Mouse (Mus musculus) neural tube, embryonic 14.5 days (tissue): ENCODE results near the gene Ppp1ca. TPM values are rescaled to one million over a fixed set of nuclear protein-coding genes. Genes with fewer than 3 reads are reported as not detected.

Experiments
- ATAC-seq: fragments of 200-750 bp; cut with Nextera tagmentation; 2 replicates; pipeline ENCODE4 v1.8.0; 2017; ENCODE audit warnings: low read depth, mild to moderate bottlenecking, moderate TSS enrichment, moderate library complexity
- H3K27ac ChIP-seq: fragments of 300-500 bp; sonication (generic); 2 replicates; pipeline ENCODE4 v1.5.1; 2014; ENCODE audit warnings: low read depth, mild to moderate bottlenecking, control low read depth, low read length, moderate library complexity, mixed read lengths
- H3K27me3 ChIP-seq: fragments of 300-500 bp; sonication (generic); 2 replicates; pipeline ENCODE4 v1.6.1; 2014; ENCODE audit warnings: low read length; ENCODE audit not compliant: control insufficient read depth, insufficient read depth
- H3K36me3 ChIP-seq: fragments of 300-500 bp; sonication (generic); 2 replicates; pipeline ENCODE4 v1.6.1; 2014; ENCODE audit warnings: low read length, mixed read lengths; ENCODE audit not compliant: control insufficient read depth, insufficient read depth
- H3K4me1 ChIP-seq: fragments of 300-500 bp; sonication (generic); 2 replicates; pipeline ENCODE4 v1.6.1; 2014; ENCODE audit warnings: low read length; ENCODE audit not compliant: control insufficient read depth, insufficient read depth
- H3K4me2 ChIP-seq: fragments of 300-500 bp; sonication (generic); 2 replicates; pipeline ENCODE4 v1.6.1; 2014; ENCODE audit warnings: mild to moderate bottlenecking, low read depth, low read length, control low read depth
- H3K4me3 ChIP-seq: fragments of 300-500 bp; sonication (generic); 2 replicates; pipeline ENCODE4 v1.5.1; 2014; ENCODE audit warnings: low read depth, low read length, control low read depth, mixed read lengths
- H3K9ac ChIP-seq: fragments of 300-500 bp; sonication (generic); replicated peaks from 2 replicates; pipeline ENCODE4 v1.6.1; 2014; ENCODE audit warnings: low read depth, mild to moderate bottlenecking, control low read depth, low read length, mixed read lengths
- H3K9me3 ChIP-seq: fragments of 300-500 bp; sonication (generic); 2 replicates; pipeline ENCODE4 v1.6.1; 2016; ENCODE audit warnings: low read length; ENCODE audit not compliant: control insufficient read depth
- WGBS: fragments of 180-500 bp; shearing (Covaris S2); extraction: QIAGEN DNeasy Blood & Tissue Kit; methylation state at CpG from one replicate; pipeline ENCODE4 v1.1.7; 2014; 5-methylcytosine and 5-hydroxymethylcytosine counted together
- polyA plus RNA-seq: library from polyadenylated mRNA; unstranded; fragments of >200 nt; fragmentation: Nextera tagmentation; extraction: Ambion mirVana; gene quantifications from 2 replicates; pipeline ENCODE4 v1.2.1, GENCODE M21; 2014

The Ppp1ca gene
- polyA plus RNA-seq, 1 experiment from 2014 or later: 574 TPM

- Histone ChIP-seq H3K4me3 (no peak overlapping the region), H3K27ac (no peak overlapping the region), H3K9ac (no peak overlapping the region), H3K9me3 (no peaks in the 10 kb centered on the region), H3K4me1 (peaks cover 10% of the 10 kb centered on the region; the same call in 1 of the 2 replicates), H3K4me2 (no peak overlapping the region), H3K27me3 (no peaks in the 10 kb centered on the region), H3K36me3 (no peaks in the 10 kb centered on the region)
- WGBS: 56% methylated on average over 11 of the region's 11 CpGs
- ATAC-seq: no peak
Measured at GRCm38 (mm10) chr19:4172925-4173324, 18.9 kb upstream of the Ppp1ca start.

GRCm38 (mm10) chr19:4175368-4175947 is 16.4 kb upstream of the Ppp1ca start, which contains the start of gene Carns1:
Carns1 (minus strand) TSS chr19:4175479.
- Histone ChIP-seq H3K27me3 (no peaks in the 10 kb centered on the region), H3K4me1 (0 out of 2 replicates have a peak, but pooled peaks cover 4% of the 10 kb centered on the region), H3K9me3 (no peaks in the 10 kb centered on the region), H3K4me3 (no peak within 1 kb of the TSS), H3K4me2 (peak within 1 kb of the TSS; percentile 27), H3K9ac (peak within 1 kb of the TSS; percentile 16), H3K36me3 (no peaks in the 10 kb centered on the region), H3K27ac (no peak within 1 kb of the TSS)
- ATAC-seq: peak; percentile 35; the same call in 1 of the 2 replicates
- 2% methylated on average over 11 of the region's 11 CpGs for WGBS

GRCm38 (mm10) chr19:4180411-4180810 is 11.5 kb upstream of the Ppp1ca start:
- Histone ChIP-seq H3K9me3 (no peaks in the 10 kb centered on the region), H3K27ac (no peak overlapping the region), H3K4me1 (0 out of 2 replicates have a peak, but pooled peaks cover 4% of the 10 kb centered on the region), H3K36me3 (no peaks in the 10 kb centered on the region), H3K9ac (no peak overlapping the region), H3K27me3 (no peaks in the 10 kb centered on the region), H3K4me3 (no peak overlapping the region), H3K4me2 (no peak overlapping the region)
- no peak for ATAC-seq
- WGBS: 90% methylated on average over 7 of the region's 7 CpGs

GRCm38 (mm10) chr19:4181892-4182291 is 10.0 kb upstream of the Ppp1ca start:
- Histone ChIP-seq H3K36me3 (no peaks in the 10 kb centered on the region), H3K9ac (no peak overlapping the region), H3K27me3 (no peaks in the 10 kb centered on the region), H3K4me3 (no peak overlapping the region), H3K4me1 (no peaks in the 10 kb centered on the region), H3K27ac (no peak overlapping the region), H3K4me2 (no peak overlapping the region), H3K9me3 (no peaks in the 10 kb centered on the region)
- WGBS: 40% methylated on average over 3 of the region's 3 CpGs
- ATAC-seq: no peak

- no peak for ATAC-seq
- no peak overlapping the region for H3K27ac ChIP-seq
- WGBS: 65% methylated on average over 2 of the region's 2 CpGs
Measured at GRCm38 (mm10) chr19:4183689-4184088, 8.2 kb upstream of the Ppp1ca start.

GRCm38 (mm10) chr19:4184976-4185975 is 6.6 kb upstream of the Ppp1ca start:
- ATAC-seq: no peak
- H3K27ac ChIP-seq: no peak overlapping the region
- H3K4me1 ChIP-seq: no peaks in the 10 kb centered on the region
- H3K9me3 ChIP-seq: no peaks in the 10 kb centered on the region
- no peaks in the 10 kb centered on the region for H3K27me3 ChIP-seq
- H3K9ac ChIP-seq: no peak overlapping the region
- H3K4me2 ChIP-seq: no peak overlapping the region
- no peaks in the 10 kb centered on the region for H3K36me3 ChIP-seq
- WGBS: 56% methylated on average over 15 of the region's 15 CpGs
- no peak overlapping the region for H3K4me3 ChIP-seq

More at GRCm38 (mm10) chr19:4183689-4184088, 8.2 kb upstream of the Ppp1ca start:
- no peak overlapping the region for H3K9ac ChIP-seq
- H3K27me3 ChIP-seq: no peaks in the 10 kb centered on the region
- H3K36me3 ChIP-seq: no peaks in the 10 kb centered on the region
- H3K9me3 ChIP-seq: no peaks in the 10 kb centered on the region
- H3K4me1 ChIP-seq: no peaks in the 10 kb centered on the region
- no peak overlapping the region for H3K4me2 ChIP-seq
- H3K4me3 ChIP-seq: no peak overlapping the region

- no peaks in the 10 kb centered on the region for H3K27me3 ChIP-seq
- no peaks in the 10 kb centered on the region for H3K36me3 ChIP-seq
- no peak overlapping the region for H3K9ac ChIP-seq
Measured at GRCm38 (mm10) chr19:4187303-4187702, 4.6 kb upstream of the Ppp1ca start.

GRCm38 (mm10) chr19:4189051-4189620 is 2.7 kb upstream of the Ppp1ca start:
- Histone ChIP-seq H3K9ac (no peak overlapping the region), H3K36me3 (peaks cover 7% of the 10 kb centered on the region), H3K9me3 (no peaks in the 10 kb centered on the region), H3K27ac (no peak overlapping the region), H3K4me2 (no peak overlapping the region), H3K4me3 (no peak overlapping the region), H3K4me1 (peaks cover 10% of the 10 kb centered on the region), H3K27me3 (no peaks in the 10 kb centered on the region)
- WGBS: 83% methylated on average over 12 of the region's 12 CpGs
- no peak for ATAC-seq

More at GRCm38 (mm10) chr19:4187303-4187702, 4.6 kb upstream of the Ppp1ca start:
- H3K4me2 ChIP-seq: no peak overlapping the region
- no peak overlapping the region for H3K4me3 ChIP-seq
- no peak overlapping the region for H3K27ac ChIP-seq
- H3K4me1 ChIP-seq: no peaks in the 10 kb centered on the region
- WGBS: 80% methylated on average over 3 of the region's 3 CpGs
- ATAC-seq: no peak
- H3K9me3 ChIP-seq: no peaks in the 10 kb centered on the region
